Mouse (Mus musculus): ENCODE data around the gene Gngt2. TPM values are rescaled to one million over a fixed set of nuclear protein-coding genes. Genes with fewer than 3 reads are reported as not detected.

The Gngt2 gene
- total and polyA plus RNA-seq, 3 experiments, result 10.2 to 24.4 (median 19.0) TPM

DNA sequence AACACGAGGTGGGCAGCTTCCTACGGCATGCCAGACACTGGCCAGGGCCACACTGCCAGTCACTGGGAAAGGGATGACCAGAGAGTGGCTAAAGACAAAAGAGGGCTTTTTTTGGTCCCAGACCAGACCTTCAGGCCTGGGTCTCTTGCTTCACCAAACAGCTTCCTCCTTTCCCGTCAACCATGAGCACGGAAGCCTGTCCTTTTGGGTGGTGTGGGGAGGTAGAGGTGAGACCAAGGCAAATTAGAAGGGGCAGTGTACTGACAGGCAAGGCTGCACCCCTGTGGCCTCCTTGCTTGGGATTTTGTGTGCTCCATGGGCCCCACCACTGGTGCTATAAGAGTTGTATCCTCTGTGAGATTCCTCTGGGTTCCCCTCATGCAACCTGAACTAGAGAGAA lies 1.6 kb downstream of the Gngt2 start:
- Histone ChIP-seq H3K27ac (peak overlapping the region; percentile 92), H3K27me3 (ENCODE audit: control insufficient read depth, insufficient read depth, low read length) (no peaks in the 10 kb centered on the region), H3K9ac (ENCODE audit: low read depth, low read length) (peak overlapping the region; percentile 3; the same call in 1 of the 2 replicates), H3K36me3 (ENCODE audit: control insufficient read depth, insufficient read depth, low read length) (peaks cover 6% of the 10 kb centered on the region; the same call in 1 of the 2 replicates), H3K4me1 (ENCODE audit: control insufficient read depth, insufficient read depth, low read length) (peaks cover 40% of the 10 kb centered on the region), H3K4me3 (0 out of 2 replicates have a peak overlapping the region, but pooled peaks have one; percentile 3), H3K79me2 (replicated peaks; ENCODE audit: control insufficient read depth, insufficient read depth, low read length) (no peaks in the 10 kb centered on the region; the same call in 1 of the 2 replicates)
- DNase-seq, result no peak
- WGBS, result 62% methylated on average over 4 of the region's 4 CpGs
- TF ChIP-seq POLR2A (IDR thresholded peaks at IDR 0.05; ENCODE audit: insufficient read depth, low read depth, low read length), result no peak
- no peak for TF ChIP-seq EP300 (IDR thresholded peaks at IDR 0.05; ENCODE audit: insufficient read depth, low read depth, low read length)
- no peak for TF ChIP-seq CTCF (IDR thresholded peaks at IDR 0.05)
- intact Hi-C loops (cut with DNase I), result no loop called here

DNA sequence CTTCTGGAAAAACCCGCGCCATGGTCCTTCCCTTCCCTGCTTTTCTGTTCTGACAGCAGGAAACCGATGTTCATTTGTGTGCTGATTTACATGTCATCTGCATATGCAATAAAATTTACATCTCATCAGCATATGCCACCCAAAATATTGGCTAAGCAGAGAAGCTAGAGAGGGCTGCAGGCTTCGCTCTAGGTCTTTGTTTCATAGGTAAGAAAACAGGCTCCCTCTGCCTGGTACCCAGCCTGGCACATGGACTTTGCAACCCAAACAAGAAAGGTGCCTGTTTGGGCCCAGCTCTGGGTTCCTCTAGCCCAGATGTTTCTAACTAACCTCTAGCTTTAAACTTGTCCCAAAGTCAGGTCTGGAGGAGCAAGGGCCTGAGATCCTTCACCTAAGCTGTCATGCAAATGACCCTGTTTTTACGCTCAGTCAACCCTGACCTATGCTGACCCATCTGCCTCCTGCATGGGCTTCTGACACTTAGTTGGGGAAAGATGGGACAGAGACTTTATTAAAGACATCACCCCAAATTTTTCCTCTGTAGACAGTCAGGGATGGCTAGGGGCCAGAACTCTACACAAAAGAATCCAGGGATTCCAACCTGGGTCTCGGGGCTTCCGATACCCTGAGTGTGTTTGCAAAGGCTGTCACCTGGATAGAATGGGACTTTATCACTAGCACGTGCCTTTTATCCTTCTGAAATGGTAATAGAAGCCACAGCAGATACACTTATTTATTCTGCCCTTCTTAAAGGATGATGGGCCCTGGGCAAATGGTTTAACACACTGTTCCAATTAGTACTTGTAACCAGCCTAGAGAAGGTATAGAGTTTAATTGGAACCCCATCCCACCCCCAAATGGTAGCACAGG lies 2.2 kb downstream of the Gngt2 start:
- Histone ChIP-seq H3K79me2 (replicated peaks; ENCODE audit: control insufficient read depth, insufficient read depth, low read length) (no peaks in the 10 kb centered on the region; the same call in 1 of the 2 replicates), H3K9ac (ENCODE audit: low read depth, low read length) (no peak overlapping the region), H3K4me3 (peak overlapping the region; percentile 2; the same call in 1 of the 2 replicates), H3K27ac (peak overlapping the region; percentile 92), H3K4me1 (ENCODE audit: control insufficient read depth, insufficient read depth, low read length) (peaks cover 38% of the 10 kb centered on the region), H3K27me3 (ENCODE audit: control insufficient read depth, insufficient read depth, low read length) (no peaks in the 10 kb centered on the region), H3K36me3 (ENCODE audit: control insufficient read depth, insufficient read depth, low read length) (peaks cover 6% of the 10 kb centered on the region; the same call in 1 of the 2 replicates)
- TF ChIP-seq POLR2A (IDR thresholded peaks at IDR 0.05; ENCODE audit: insufficient read depth, low read depth, low read length) (no peak), CTCF (IDR thresholded peaks at IDR 0.05) (no peak), EP300 (IDR thresholded peaks at IDR 0.05; ENCODE audit: insufficient read depth, low read depth, low read length) (no peak)
- DNase-seq, result no peak
- 66% methylated on average over 8 of the region's 8 CpGs for WGBS
- intact Hi-C loops (cut with DNase I), result no loop called here

DNA sequence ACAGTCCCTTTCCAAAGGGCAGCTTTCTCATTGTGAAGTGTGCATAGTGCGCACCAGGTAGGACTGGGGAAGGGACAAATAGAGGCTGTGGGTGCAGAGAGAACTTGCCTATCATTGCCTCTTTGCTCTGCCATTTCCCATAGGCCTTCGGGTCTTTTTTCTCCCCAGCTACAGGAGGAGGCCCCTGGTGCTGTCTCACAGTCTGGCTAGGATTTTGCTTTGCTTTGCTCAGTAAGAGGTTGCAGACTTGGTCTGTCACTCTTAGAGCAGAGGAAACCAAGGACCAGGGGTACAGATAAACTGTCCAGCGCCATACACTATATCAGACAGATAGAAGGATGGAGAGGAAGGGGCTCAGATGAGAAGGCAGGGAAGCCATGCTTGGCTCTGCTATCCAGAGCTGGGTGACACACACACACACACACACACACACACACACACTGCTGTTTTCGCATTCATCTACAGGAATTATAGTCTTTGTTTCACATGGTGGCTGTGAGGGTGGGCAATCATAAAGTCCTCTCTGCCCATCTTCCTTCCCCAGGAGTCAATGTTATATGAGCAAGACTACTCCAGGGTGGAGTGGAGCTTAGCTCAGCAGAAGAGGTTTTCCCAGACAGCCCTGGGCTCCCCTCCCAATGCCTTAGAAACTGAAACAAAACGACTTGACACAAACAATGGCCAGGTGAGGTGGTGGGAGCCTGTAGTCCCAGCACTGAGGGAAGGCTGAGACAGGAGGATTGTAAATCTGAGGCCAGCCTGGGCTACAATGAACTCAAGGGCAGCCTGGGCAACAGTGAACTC lies 3.9 kb downstream of the Gngt2 start:
- H3K9ac ChIP-seq (ENCODE audit: low read depth, low read length), result peak overlapping the region; percentile 81
- DNase-seq, result no peak
- H3K79me2 ChIP-seq (replicated peaks; ENCODE audit: control insufficient read depth, insufficient read depth, low read length), result no peaks in the 10 kb centered on the region; the same call in 1 of the 2 replicates
- peak overlapping the region; percentile 67 for H3K4me3 ChIP-seq
- peak overlapping the region; percentile 85 for H3K27ac ChIP-seq
- peaks cover 3% of the 10 kb centered on the region; the same call in 1 of the 2 replicates for H3K36me3 ChIP-seq (ENCODE audit: control insufficient read depth, insufficient read depth, low read length)
- H3K4me1 ChIP-seq (ENCODE audit: control insufficient read depth, insufficient read depth, low read length), result peaks cover 30% of the 10 kb centered on the region
- TF ChIP-seq POLR2A (IDR thresholded peaks at IDR 0.05; ENCODE audit: insufficient read depth, low read depth, low read length) (no peak), EP300 (IDR thresholded peaks at IDR 0.05; ENCODE audit: insufficient read depth, low read depth, low read length) (0 out of 2 replicates have a peak, but pooled peaks have one; percentile 5)
- intact Hi-C loops (cut with DNase I), result no loop called here
- no peaks in the 10 kb centered on the region for H3K27me3 ChIP-seq (ENCODE audit: control insufficient read depth, insufficient read depth, low read length)
- WGBS, result 42% methylated on average over 5 of the region's 5 CpGs

DNA sequence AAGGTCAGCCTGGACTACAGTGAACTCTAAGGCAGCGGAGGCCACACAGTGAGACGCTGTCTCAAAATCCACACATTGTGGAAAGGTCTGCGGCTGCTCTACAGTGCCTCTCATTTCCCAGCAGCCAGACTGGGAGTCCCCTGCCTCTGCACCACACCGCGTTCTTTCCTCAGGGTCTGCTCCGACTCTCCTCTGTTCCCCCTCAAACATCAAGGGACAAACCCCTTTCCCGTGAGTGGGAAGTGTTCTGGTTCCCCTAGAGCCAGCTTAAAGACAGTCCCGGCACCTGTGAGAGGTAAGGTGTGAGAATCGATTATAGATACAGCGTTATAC lies 4.4 kb downstream of the Gngt2 start:
- peak overlapping the region; percentile 81 for H3K9ac ChIP-seq (ENCODE audit: low read depth, low read length)
- peak overlapping the region; percentile 67 for H3K4me3 ChIP-seq
- peak in 1 of 2 experiments; percentile 36 for DNase-seq
- 48% methylated on average over 10 of the region's 10 CpGs for WGBS
- TF ChIP-seq POLR2A (IDR thresholded peaks at IDR 0.05; ENCODE audit: insufficient read depth, low read depth, low read length) (no peak), CTCF (IDR thresholded peaks at IDR 0.05) (no peak), EP300 (IDR thresholded peaks at IDR 0.05; ENCODE audit: insufficient read depth, low read depth, low read length) (no peak)
- intact Hi-C loops (cut with DNase I), result no loop called here
- H3K27ac ChIP-seq, result peak overlapping the region; percentile 85
- H3K36me3 ChIP-seq (ENCODE audit: control insufficient read depth, insufficient read depth, low read length), result no peaks in the 10 kb centered on the region
- H3K79me2 ChIP-seq (replicated peaks; ENCODE audit: control insufficient read depth, insufficient read depth, low read length), result no peaks in the 10 kb centered on the region; the same call in 1 of the 2 replicates
- peaks cover 25% of the 10 kb centered on the region for H3K4me1 ChIP-seq (ENCODE audit: control insufficient read depth, insufficient read depth, low read length)
- H3K27me3 ChIP-seq (ENCODE audit: control insufficient read depth, insufficient read depth, low read length), result no peaks in the 10 kb centered on the region

DNA sequence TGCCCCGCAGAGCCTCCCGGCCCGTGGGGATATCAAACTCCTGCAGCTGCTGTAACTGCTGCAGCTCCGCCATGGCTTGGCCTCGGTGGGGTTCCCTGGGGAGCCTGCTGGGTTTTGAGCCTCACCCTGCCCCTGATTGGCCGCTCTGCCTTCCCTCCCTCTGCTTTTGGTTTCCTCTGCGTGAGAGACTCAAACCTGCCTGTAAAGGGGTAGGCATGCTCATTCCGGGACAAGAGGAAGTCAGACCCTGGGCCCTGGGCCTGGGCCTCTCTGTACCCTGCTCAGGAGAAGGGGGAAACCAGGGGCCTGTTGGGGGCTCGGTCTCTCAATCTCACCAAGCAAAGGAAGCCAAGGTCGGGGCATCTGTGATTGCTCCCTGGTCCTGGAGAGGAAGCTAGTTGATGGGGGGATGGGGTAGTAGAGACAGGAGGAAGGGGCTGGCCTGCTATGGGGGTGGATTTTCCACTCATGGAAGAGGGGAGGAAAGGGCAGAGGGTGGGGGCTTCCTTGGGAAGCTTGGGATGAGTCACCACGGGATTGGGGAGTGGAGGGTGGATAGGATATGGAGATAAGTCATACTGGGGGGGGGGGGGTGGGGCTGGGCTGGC lies 5.2 kb downstream of the Gngt2 start, which contains the start of gene Abi3:
TSS of gene Abi3 (minus strand) at position 403 of the 608 bp plus-strand sequence.
- H3K9ac ChIP-seq (ENCODE audit: low read depth, low read length), result peak within 1 kb of the TSS; percentile 81
- peaks cover 20% of the 10 kb centered on the region for H3K4me1 ChIP-seq (ENCODE audit: control insufficient read depth, insufficient read depth, low read length)
- no peaks in the 10 kb centered on the region for H3K27me3 ChIP-seq (ENCODE audit: control insufficient read depth, insufficient read depth, low read length)
- no peaks in the 10 kb centered on the region for H3K36me3 ChIP-seq (ENCODE audit: control insufficient read depth, insufficient read depth, low read length)
- WGBS, result 15% methylated on average over 11 of the region's 11 CpGs
- TF ChIP-seq POLR2A (IDR thresholded peaks at IDR 0.05; ENCODE audit: insufficient read depth, low read depth, low read length) (peak; percentile 91), CTCF (IDR thresholded peaks at IDR 0.05) (no peak), EP300 (IDR thresholded peaks at IDR 0.05; ENCODE audit: insufficient read depth, low read depth, low read length) (0 out of 2 replicates have a peak, but pooled peaks have one; percentile 13)
- peak; percentile 72 to 82 for DNase-seq
- peak within 1 kb of the TSS; percentile 85 for H3K27ac ChIP-seq
- intact Hi-C loops (cut with DNase I), result no loop called here
- H3K79me2 ChIP-seq (replicated peaks; ENCODE audit: control insufficient read depth, insufficient read depth, low read length), result no peaks in the 10 kb centered on the region; the same call in 1 of the 2 replicates
- peak within 1 kb of the TSS; percentile 67 for H3K4me3 ChIP-seq
